Mouse (Mus musculus): ENCODE data around the gene Trank1. TPM values are rescaled to one million over a fixed set of nuclear protein-coding genes. Genes with fewer than 3 reads are reported as not detected.

The Trank1 gene
- polyA plus RNA-seq, 1 experiment: 0.05 TPM

GRCm38 (mm10) chr9:111296433-111296832, 15.1 kb upstream of the Trank1 start:
- TF ChIP-seq CTCF (IDR thresholded peaks at IDR 0.05; ENCODE audit: insufficient read depth, low read length) (no peak), POLR2A (IDR thresholded peaks at IDR 0.05; ENCODE audit: borderline replicate concordance, extremely low read depth, low read depth, low read length) (no peak)
- 60% methylated on average over 7 of the region's 7 CpGs for WGBS
- Histone ChIP-seq H3K4me3 (replicated peaks; ENCODE audit: extremely low read depth, low read depth, low read length) (no peak overlapping the region), H3K4me1 (ENCODE audit: control insufficient read depth, insufficient read depth, low read length) (no peaks in the 10 kb centered on the region)
- DNase-seq: no peak

- 41% methylated on average over 2 of the region's 2 CpGs for WGBS
These were observed 12.9 kb upstream of the Trank1 start for GRCm38 (mm10) chr9:111298606-111299005.

DNA sequence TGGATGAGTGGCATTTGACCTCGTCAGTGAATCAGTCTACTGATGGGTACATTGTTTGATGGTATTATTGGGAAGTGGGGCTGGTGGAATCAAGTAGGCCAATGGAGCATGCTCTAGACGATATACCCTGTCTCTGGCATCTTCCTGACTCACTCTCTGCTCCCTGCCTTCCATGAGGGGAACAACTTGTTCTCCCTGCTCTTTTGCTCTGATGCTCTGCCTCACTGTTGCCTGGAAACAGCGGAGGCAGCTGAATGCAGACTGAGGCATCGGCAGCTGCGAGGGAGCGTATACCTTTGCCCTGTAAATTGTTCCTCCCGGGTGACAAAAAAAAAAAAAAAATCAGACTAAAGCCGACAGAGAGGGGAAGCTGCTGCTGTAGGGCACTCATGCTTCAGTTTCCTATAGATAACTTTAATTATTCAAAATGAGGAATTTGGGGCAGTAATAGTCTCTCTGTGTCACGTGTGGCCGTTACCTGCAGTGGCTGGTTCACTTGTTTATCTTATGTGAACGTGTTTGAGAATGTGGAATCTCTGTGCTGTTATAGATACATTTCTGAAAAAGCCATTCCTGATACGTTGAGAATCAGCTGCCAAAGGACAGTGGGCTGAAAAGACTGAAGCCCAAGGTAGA, 9.2 kb upstream of the Trank1 start:
- 58% methylated on average over 12 of the region's 12 CpGs for WGBS
- Histone ChIP-seq H3K4me1 (ENCODE audit: control insufficient read depth, insufficient read depth, low read length) (no peaks in the 10 kb centered on the region), H3K4me3 (replicated peaks; ENCODE audit: extremely low read depth, low read depth, low read length) (no peak overlapping the region)
- TF ChIP-seq POLR2A (IDR thresholded peaks at IDR 0.05; ENCODE audit: borderline replicate concordance, extremely low read depth, low read depth, low read length) (no peak), CTCF (IDR thresholded peaks at IDR 0.05; ENCODE audit: insufficient read depth, low read length) (no peak)
- DNase-seq: no peak

More at GRCm38 (mm10) chr9:111298606-111299005, 12.9 kb upstream of the Trank1 start:
- H3K4me1 ChIP-seq (ENCODE audit: control insufficient read depth, insufficient read depth, low read length): no peaks in the 10 kb centered on the region
- no peak for TF ChIP-seq POLR2A (IDR thresholded peaks at IDR 0.05; ENCODE audit: borderline replicate concordance, extremely low read depth, low read depth, low read length)
- no peak for TF ChIP-seq CTCF (IDR thresholded peaks at IDR 0.05; ENCODE audit: insufficient read depth, low read length)
- no peak overlapping the region for H3K4me3 ChIP-seq (replicated peaks; ENCODE audit: extremely low read depth, low read depth, low read length)
- no peak for DNase-seq

DNA sequence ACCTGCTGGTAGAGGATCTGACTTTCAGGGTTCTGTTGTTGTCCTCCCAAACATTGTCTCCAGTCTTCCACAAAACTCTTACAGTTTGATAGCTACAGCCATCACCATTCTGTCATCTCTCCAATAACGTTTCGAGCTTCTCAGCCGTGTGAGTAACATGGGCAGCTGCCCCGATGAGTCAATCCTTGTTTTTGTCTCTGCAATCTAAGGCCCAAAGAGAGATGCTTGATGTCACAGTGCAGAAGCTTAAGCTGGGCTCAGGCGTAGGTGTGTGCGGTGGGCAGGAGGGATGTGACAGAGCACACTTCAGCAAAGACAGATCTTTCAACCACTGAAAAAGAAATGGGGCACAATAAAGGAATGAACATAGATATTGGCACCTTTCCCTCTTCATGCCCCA, 7.5 kb upstream of the Trank1 start:
- WGBS: 87% methylated on average over 6 of the region's 6 CpGs
- no peak for DNase-seq
- Histone ChIP-seq H3K4me1 (ENCODE audit: control insufficient read depth, insufficient read depth, low read length) (no peaks in the 10 kb centered on the region), H3K4me3 (replicated peaks; ENCODE audit: extremely low read depth, low read depth, low read length) (no peak overlapping the region)
- TF ChIP-seq CTCF (IDR thresholded peaks at IDR 0.05; ENCODE audit: insufficient read depth, low read length): no peak
- TF ChIP-seq POLR2A (IDR thresholded peaks at IDR 0.05; ENCODE audit: borderline replicate concordance, extremely low read depth, low read depth, low read length): no peak

- no peak for TF ChIP-seq CTCF (IDR thresholded peaks at IDR 0.05; ENCODE audit: insufficient read depth, low read length)
- no peak for TF ChIP-seq POLR2A (IDR thresholded peaks at IDR 0.05; ENCODE audit: borderline replicate concordance, extremely low read depth, low read depth, low read length)
- WGBS: 71% methylated on average over 7 of the region's 7 CpGs
- DNase-seq: no peak
- Histone ChIP-seq H3K4me3 (replicated peaks; ENCODE audit: extremely low read depth, low read depth, low read length) (no peak overlapping the region), H3K4me1 (ENCODE audit: control insufficient read depth, insufficient read depth, low read length) (no peaks in the 10 kb centered on the region; the same call in 1 of the 2 replicates)
These were observed 5.4 kb upstream of the Trank1 start for GRCm38 (mm10) chr9:111306142-111306541.

DNA sequence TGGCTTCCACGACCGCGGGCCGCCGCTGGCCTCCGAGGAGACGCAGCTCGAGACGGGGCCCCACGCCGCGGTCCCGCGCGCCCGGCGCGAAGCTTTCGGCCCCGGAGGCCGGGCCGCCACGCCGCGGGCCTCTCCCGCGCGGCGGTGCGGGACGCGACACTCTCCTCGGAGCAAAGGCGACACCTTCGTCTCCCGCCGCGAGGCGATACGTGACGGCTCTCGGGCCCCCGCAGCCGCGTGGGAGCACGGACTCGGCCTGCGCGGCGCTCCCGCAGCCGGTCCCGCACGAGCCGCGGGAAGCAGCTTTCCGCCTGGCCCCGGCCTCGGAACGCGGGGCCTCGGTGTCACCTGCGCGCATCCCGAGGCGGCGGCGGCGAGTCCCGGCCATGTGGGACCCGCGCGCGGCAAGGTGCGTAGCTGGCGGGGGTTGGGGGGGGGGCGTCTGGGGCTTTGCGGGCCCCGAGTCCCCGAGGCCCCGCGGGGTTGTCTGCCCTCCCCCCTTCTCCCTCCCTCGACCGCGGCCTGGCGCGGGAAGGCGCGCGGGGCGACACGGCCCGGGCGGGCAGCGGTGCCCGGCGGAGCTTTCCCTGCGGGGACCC, 403 bp downstream of the Trank1 start:
- DNase-seq: no peak
- 3% methylated on average over 85 of the region's 98 CpGs for WGBS
- TF ChIP-seq POLR2A (IDR thresholded peaks at IDR 0.05; ENCODE audit: borderline replicate concordance, extremely low read depth, low read depth, low read length) (no peak), CTCF (IDR thresholded peaks at IDR 0.05; ENCODE audit: insufficient read depth, low read length) (no peak)
- H3K4me3 ChIP-seq (replicated peaks; ENCODE audit: extremely low read depth, low read depth, low read length): no peak overlapping the region
- H3K4me1 ChIP-seq (ENCODE audit: control insufficient read depth, insufficient read depth, low read length): no peaks in the 10 kb centered on the region; the same call in 1 of the 2 replicates

GRCm38 (mm10) chr9:111312442-111313141, 1.1 kb downstream of the Trank1 start:
- 2% methylated on average over 40 of the region's 59 CpGs for WGBS
- no peak for TF ChIP-seq CTCF (IDR thresholded peaks at IDR 0.05; ENCODE audit: insufficient read depth, low read length)
- Histone ChIP-seq H3K4me1 (ENCODE audit: control insufficient read depth, insufficient read depth, low read length) (no peaks in the 10 kb centered on the region; the same call in 1 of the 2 replicates), H3K4me3 (replicated peaks; ENCODE audit: extremely low read depth, low read depth, low read length) (no peak overlapping the region)
- no peak for DNase-seq

DNA sequence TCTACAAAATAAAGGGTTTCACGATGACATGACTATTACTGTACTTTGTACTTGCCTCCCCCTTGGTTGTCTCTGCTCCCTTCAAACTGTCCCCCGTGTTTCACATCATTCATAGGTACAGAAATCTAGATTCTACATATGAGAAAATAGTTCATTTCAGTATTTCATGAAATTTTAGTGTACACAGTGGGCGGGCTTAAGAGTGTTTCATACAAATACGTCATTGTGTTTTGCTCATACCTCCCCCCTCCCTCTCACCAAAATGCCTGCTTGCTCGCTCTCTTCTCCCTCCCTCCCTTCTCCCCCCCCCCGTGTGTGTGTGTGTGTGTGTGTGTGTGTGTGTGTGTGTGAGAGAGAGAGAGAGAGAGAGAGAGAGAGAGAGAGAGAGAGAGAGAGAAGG, 1.8 kb downstream of the Trank1 start:
- Histone ChIP-seq H3K4me1 (ENCODE audit: control insufficient read depth, insufficient read depth, low read length) (no peaks in the 10 kb centered on the region; the same call in 1 of the 2 replicates), H3K4me3 (replicated peaks; ENCODE audit: extremely low read depth, low read depth, low read length) (no peak overlapping the region)
- no peak for DNase-seq
- no peak for TF ChIP-seq POLR2A (IDR thresholded peaks at IDR 0.05; ENCODE audit: borderline replicate concordance, extremely low read depth, low read depth, low read length)
- no peak for TF ChIP-seq CTCF (IDR thresholded peaks at IDR 0.05; ENCODE audit: insufficient read depth, low read length)
- 12% methylated on average over 5 of the region's 6 CpGs for WGBS

DNA sequence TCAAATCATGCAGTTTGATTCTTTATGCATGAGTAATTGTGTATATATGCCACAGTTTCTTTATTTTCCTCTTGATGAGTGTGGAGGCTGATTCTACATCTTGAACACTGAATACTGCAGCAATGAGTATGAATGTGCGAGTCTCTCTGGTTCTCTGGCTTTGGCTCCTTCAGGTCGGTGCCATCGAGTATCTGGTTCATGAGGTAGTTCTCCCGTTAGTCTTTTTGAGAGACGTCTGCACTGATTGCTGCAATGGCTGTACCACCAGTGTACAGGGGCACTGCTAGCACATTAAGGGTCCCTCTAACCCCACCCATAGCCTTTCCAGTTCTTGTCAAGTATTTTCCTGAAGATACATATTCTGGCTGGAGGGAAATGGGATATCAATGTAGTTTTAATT, 2.3 kb downstream of the Trank1 start:
- TF ChIP-seq CTCF (IDR thresholded peaks at IDR 0.05; ENCODE audit: insufficient read depth, low read length): no peak
- no peak for TF ChIP-seq POLR2A (IDR thresholded peaks at IDR 0.05; ENCODE audit: borderline replicate concordance, extremely low read depth, low read depth, low read length)
- 24% methylated on average over 5 of the region's 5 CpGs for WGBS
- no peak overlapping the region for H3K4me3 ChIP-seq (replicated peaks; ENCODE audit: extremely low read depth, low read depth, low read length)
- DNase-seq: no peak
- H3K4me1 ChIP-seq (ENCODE audit: control insufficient read depth, insufficient read depth, low read length): no peaks in the 10 kb centered on the region; the same call in 1 of the 2 replicates

Measured in lung, adult 2 months (tissue).